Mouse (Mus musculus): ENCODE measurements around the gene Naa16. TPM values are rescaled to one million over a fixed set of nuclear protein-coding genes. Genes with fewer than 3 reads are reported as not detected.

The Naa16 gene
- polyA plus RNA-seq, 1 experiment from 2014 or later: 16.8 TPM

DNA sequence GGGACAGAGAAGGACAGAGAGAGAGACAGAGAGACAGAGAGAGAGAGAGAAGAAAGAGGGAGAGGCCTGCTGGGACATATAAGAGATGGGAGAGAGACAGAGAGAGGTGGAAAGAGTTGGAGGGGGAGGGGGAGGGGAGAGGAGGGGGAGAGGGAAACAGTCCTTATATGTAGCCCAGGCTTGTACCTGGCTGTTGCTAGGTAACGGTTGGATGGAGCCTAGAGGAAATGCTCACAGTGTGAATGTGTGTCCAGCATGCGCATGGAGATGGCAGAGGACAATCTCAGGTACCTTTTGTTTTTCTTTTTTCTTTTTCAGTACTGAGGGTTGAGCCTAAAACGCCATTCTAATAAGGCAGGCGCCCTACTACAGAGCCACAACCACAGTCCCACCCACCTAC lies 106.0 kb downstream of the Naa16 start:
- Histone ChIP-seq H3K27me3 (replicated peaks; ENCODE audit: control insufficient read depth, insufficient read depth, low read length) (no peaks in the 10 kb centered on the region), H3K4me1 (replicated peaks; ENCODE audit: control insufficient read depth, insufficient read depth, low read length) (no peaks in the 10 kb centered on the region), H3K36me3 (ENCODE audit: control insufficient read depth, insufficient read depth) (no peaks in the 10 kb centered on the region), H3K27ac (ENCODE audit: low read depth, low read length) (no peak overlapping the region), H3K9ac (ENCODE audit: low read depth, low read length) (no peak overlapping the region), H3K4me2 (replicated peaks; ENCODE audit: low read depth) (no peak overlapping the region), H3K9me3 (ENCODE audit: control insufficient read depth) (no peaks in the 10 kb centered on the region), H3K4me3 (ENCODE audit: low read depth, low read length) (no peak overlapping the region)
- WGBS: 86% methylated on average over 4 of the region's 4 CpGs
- TF ChIP-seq CTCF (IDR thresholded peaks at IDR 0.05; ENCODE audit: low read depth): no peak
- no peak for ATAC-seq

- Histone ChIP-seq H3K4me1 (replicated peaks; ENCODE audit: control insufficient read depth, insufficient read depth, low read length) (no peaks in the 10 kb centered on the region), H3K4me2 (replicated peaks; ENCODE audit: low read depth) (no peak overlapping the region), H3K27me3 (replicated peaks; ENCODE audit: control insufficient read depth, insufficient read depth, low read length) (no peaks in the 10 kb centered on the region), H3K36me3 (ENCODE audit: control insufficient read depth, insufficient read depth) (no peaks in the 10 kb centered on the region), H3K9ac (ENCODE audit: low read depth, low read length) (no peak overlapping the region), H3K9me3 (ENCODE audit: control insufficient read depth) (no peaks in the 10 kb centered on the region), H3K27ac (ENCODE audit: low read depth, low read length) (no peak overlapping the region), H3K4me3 (ENCODE audit: low read depth, low read length) (no peak overlapping the region)
- no peak for ATAC-seq
- TF ChIP-seq CTCF (IDR thresholded peaks at IDR 0.05; ENCODE audit: low read depth): no peak
- WGBS: 96% methylated on average over 7 of the region's 7 CpGs
These were observed 106.6 kb downstream of the Naa16 start for GRCm38 (mm10) chr14:79283952-79284351.

GRCm38 (mm10) chr14:79281894-79282553 lies 108.6 kb downstream of the Naa16 start:
- Histone ChIP-seq H3K27ac (ENCODE audit: low read depth, low read length) (no peak overlapping the region), H3K9ac (ENCODE audit: low read depth, low read length) (no peak overlapping the region), H3K36me3 (ENCODE audit: control insufficient read depth, insufficient read depth) (no peaks in the 10 kb centered on the region), H3K9me3 (ENCODE audit: control insufficient read depth) (no peaks in the 10 kb centered on the region), H3K4me3 (ENCODE audit: low read depth, low read length) (no peak overlapping the region), H3K27me3 (replicated peaks; ENCODE audit: control insufficient read depth, insufficient read depth, low read length) (no peaks in the 10 kb centered on the region), H3K4me2 (replicated peaks; ENCODE audit: low read depth) (no peak overlapping the region), H3K4me1 (replicated peaks; ENCODE audit: control insufficient read depth, insufficient read depth, low read length) (no peaks in the 10 kb centered on the region; the same call in 1 of the 2 replicates)
- WGBS: 86% methylated on average over 9 of the region's 9 CpGs
- no peak for TF ChIP-seq CTCF (IDR thresholded peaks at IDR 0.05; ENCODE audit: low read depth)
- no peak for ATAC-seq

DNA sequence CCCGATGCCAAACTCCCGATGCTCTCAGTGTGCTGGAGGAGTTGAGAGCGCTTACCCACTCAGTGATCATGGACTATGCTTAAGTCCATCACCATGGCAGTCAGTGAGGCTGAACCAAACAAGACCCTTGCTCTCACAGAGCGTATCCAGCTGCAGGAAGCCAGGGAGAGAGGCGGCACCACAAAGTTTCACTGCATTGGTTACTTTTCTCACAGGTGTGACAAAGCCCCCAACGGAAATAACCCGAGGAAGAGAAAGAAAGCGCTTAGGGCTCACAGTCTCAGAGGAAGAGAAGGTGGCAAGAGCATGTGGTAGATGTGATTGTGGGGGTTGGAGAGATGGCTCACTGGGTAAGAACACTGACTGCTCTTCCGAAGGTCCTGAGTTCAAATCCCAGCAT lies 110.1 kb downstream of the Naa16 start:
- H3K27ac ChIP-seq (ENCODE audit: low read depth, low read length): no peak overlapping the region
- no peaks in the 10 kb centered on the region for H3K36me3 ChIP-seq (ENCODE audit: control insufficient read depth, insufficient read depth)
- no peak for TF ChIP-seq CTCF (IDR thresholded peaks at IDR 0.05; ENCODE audit: low read depth)
- no peaks in the 10 kb centered on the region; the same call in 1 of the 2 replicates for H3K4me1 ChIP-seq (replicated peaks; ENCODE audit: control insufficient read depth, insufficient read depth, low read length)
- no peak for ATAC-seq
- H3K27me3 ChIP-seq (replicated peaks; ENCODE audit: control insufficient read depth, insufficient read depth, low read length): no peaks in the 10 kb centered on the region
- no peak overlapping the region for H3K4me2 ChIP-seq (replicated peaks; ENCODE audit: low read depth)
- no peak overlapping the region for H3K4me3 ChIP-seq (ENCODE audit: low read depth, low read length)
- WGBS: 94% methylated on average over 9 of the region's 9 CpGs
- no peaks in the 10 kb centered on the region for H3K9me3 ChIP-seq (ENCODE audit: control insufficient read depth)
- no peak overlapping the region for H3K9ac ChIP-seq (ENCODE audit: low read depth, low read length)

DNA sequence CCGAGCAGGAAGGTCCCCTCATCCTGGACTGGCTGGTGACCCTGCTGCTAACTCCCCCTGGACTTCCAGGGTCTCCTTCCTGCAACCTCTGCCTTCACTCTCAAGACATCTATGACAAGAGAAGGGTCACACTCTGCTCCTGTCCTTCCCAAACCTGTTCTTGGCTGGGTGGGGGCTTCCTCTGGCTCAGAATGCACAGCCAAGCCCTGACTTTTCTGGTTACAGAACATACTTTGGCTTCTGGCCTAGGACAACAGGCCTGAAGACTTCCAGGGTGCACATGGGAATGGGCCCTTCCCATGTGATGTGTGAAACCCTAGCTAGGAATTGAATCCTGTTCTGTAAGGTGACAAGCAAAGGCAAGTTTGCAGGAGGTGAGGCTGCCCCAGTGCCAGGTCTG lies 111.1 kb downstream of the Naa16 start:
- no peak for TF ChIP-seq CTCF (IDR thresholded peaks at IDR 0.05; ENCODE audit: low read depth)
- Histone ChIP-seq H3K36me3 (ENCODE audit: control insufficient read depth, insufficient read depth) (no peaks in the 10 kb centered on the region), H3K4me3 (ENCODE audit: low read depth, low read length) (no peak overlapping the region), H3K9me3 (ENCODE audit: control insufficient read depth) (no peaks in the 10 kb centered on the region), H3K9ac (ENCODE audit: low read depth, low read length) (no peak overlapping the region), H3K4me2 (replicated peaks; ENCODE audit: low read depth) (no peak overlapping the region), H3K27me3 (replicated peaks; ENCODE audit: control insufficient read depth, insufficient read depth, low read length) (no peaks in the 10 kb centered on the region), H3K27ac (ENCODE audit: low read depth, low read length) (no peak overlapping the region), H3K4me1 (replicated peaks; ENCODE audit: control insufficient read depth, insufficient read depth, low read length) (no peaks in the 10 kb centered on the region; the same call in 1 of the 2 replicates)
- no peak for ATAC-seq
- 81% methylated on average over 1 of the region's 1 CpGs for WGBS

GRCm38 (mm10) chr14:79278927-79279326 lies 111.7 kb downstream of the Naa16 start:
- Histone ChIP-seq H3K36me3 (ENCODE audit: control insufficient read depth, insufficient read depth) (no peaks in the 10 kb centered on the region), H3K4me3 (ENCODE audit: low read depth, low read length) (no peak overlapping the region), H3K4me2 (replicated peaks; ENCODE audit: low read depth) (no peak overlapping the region), H3K9ac (ENCODE audit: low read depth, low read length) (no peak overlapping the region), H3K4me1 (replicated peaks; ENCODE audit: control insufficient read depth, insufficient read depth, low read length) (no peaks in the 10 kb centered on the region; the same call in 1 of the 2 replicates), H3K27ac (ENCODE audit: low read depth, low read length) (no peak overlapping the region), H3K9me3 (ENCODE audit: control insufficient read depth) (no peaks in the 10 kb centered on the region), H3K27me3 (replicated peaks; ENCODE audit: control insufficient read depth, insufficient read depth, low read length) (no peaks in the 10 kb centered on the region)
- WGBS: 83% methylated on average over 4 of the region's 4 CpGs
- no peak for TF ChIP-seq CTCF (IDR thresholded peaks at IDR 0.05; ENCODE audit: low read depth)
- ATAC-seq: no peak
